Mouse (Mus musculus) spleen, embryonic (tissue): Measurements from ENCODE around the gene Tnfrsf17.
"Not testable (repeated sequence)": the region's sequence is repeated elsewhere in the genome, so short reads cannot be mapped to it uniquely, and the experiment has no call there.

Experiments
- CTCF ChIA-PET: fragments of 350-600 bp; sonication (Branson Sonifier 250); formaldehyde crosslinking; loops from one replicate; lab custom pipeline; 2022; lab: Charles Lee

Gene Tnfrsf17

DNA sequence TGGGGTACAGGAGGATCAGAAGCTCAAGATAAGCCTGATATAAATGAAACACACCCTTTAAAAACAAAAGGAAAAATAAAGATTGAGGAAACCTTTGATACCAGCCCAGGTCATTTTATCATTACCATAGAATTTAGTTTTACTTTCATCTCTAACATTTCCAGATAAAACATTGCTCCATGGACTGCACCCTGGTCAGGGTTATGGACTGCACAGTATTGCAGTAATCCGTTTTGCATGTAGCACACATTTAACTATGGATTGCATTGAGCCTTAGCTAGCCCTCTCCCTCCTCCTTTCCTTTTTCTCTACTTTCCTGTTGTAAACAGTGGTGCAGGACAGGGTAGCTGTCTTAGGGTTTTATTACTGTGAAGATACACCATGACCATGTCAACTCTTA lies 17.4 kb downstream of the Tnfrsf17 start:
- CTCF ChIA-PET, result no interaction called here

DNA sequence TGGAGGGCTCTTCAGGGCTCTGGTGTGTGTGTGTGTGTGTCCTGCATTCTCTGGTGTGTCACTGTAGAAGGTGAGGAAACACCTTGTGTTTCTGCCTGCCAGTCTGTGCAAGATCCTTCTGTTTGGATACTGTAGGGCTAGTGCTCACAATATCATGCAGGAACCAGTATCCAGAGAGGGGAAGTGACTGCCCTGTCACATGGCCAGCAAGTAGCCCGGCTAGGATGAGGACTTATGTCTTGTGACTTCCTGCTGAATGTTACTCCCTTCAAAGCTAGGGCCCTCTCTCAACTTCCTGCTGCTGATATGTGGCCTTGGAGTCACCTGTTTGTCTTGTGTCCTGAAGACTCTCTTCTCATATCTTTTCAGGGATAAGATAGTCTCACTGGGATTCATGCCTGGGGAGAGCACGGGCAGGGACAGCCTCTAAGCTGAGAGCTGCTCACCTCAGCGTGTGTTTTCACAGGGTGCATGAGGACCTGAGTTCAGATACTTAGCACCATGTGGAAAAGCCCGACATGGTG lies 29.7 kb downstream of the Tnfrsf17 start:
- CTCF ChIA-PET, result no interaction called here

DNA sequence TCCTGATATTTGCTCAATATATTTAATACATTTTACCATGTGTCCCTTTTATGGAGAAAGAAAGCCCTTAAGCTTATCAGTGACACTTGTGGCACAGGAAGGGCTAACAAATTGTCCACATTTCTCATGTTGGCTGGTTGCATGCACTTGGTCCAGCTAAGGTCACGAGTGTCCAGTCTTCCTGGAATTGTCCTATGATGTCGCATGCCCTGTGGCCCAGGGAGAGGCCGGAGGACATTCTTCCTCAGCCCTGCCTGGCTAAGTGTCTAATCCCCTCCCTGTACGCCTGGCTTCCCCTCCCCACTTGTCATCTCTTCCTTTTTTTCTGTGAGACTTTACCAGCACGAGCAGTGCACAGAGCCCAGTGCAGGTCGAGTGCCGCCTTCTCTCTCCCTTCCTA lies 38.3 kb downstream of the Tnfrsf17 start:
- CTCF ChIA-PET, result no interaction called here

DNA sequence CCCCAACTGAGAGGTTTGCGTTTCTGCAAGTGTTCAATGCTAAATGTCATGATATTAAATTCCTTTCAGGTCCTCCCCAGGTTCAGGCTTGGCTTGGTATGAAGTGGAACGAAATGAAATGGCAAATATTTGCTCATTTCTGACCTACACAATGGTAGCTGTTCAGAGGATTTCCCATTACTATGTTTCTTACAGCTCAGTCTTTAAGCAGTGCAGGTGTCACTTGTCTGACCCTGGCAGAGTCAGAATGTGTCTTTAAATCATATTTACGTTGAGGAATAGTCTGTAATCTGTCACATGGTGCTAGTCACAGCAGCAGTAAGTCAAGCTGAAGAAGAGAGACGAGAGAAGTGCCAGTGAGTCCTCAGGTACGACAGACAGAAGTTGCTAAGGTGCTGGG lies 45.6 kb downstream of the Tnfrsf17 start:
- CTCF ChIA-PET, result no interaction called here

- CTCF ChIA-PET, result no interaction called here
Observed at GRCm38 (mm10) chr16:11359919-11360318, 46.3 kb downstream of the Tnfrsf17 start.

DNA sequence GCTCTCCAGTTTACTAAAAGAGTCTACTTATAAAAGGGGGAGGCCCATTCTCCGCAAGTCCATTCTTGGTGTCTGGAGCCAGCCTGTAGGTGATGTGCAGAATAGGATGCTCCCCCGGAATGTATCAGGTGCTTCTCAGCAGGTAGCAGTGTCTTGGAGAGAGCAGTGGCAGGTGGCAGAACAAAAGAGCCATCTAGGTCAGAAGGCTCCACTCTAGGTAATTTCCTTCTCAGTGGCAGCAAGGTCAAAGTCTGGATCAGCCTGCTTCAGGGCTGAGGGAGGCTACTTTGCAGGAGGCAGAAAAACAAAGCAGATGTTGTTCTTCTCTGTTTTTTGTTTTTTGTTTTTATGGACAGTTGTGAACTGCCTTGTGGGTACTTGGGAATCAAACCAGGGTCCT lies 47.0 kb downstream of the Tnfrsf17 start:
- CTCF ChIA-PET, result not testable (repeated sequence)

GRCm38 (mm10) chr16:11365626-11366025 lies 52.0 kb downstream of the Tnfrsf17 start:
- CTCF ChIA-PET, result interaction anchor here (0.6 kb wide), 1 partner anchor 174 kb away, joined by 3 read pairs; no protein-coding TSS in a partner anchor

DNA sequence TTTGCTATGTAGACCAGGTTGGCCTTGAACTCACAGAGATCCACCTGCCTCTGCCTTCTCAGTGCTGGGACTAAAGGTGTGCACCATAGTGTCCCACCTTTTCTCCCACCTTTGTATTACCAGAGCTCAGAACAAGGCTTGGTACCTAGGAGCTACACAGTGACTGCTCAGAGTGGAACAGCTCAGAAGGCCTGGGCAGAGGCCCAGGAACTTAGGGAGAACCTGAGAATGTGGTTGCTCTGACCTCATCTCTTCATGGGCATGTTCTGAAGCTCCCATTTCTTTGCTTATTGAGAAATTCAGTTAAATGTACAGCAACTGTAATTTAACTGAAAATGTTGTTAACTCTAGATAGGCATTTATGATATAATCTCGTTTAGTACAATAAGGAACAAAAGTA lies 53.2 kb downstream of the Tnfrsf17 start:
- CTCF ChIA-PET, result no interaction called here

DNA sequence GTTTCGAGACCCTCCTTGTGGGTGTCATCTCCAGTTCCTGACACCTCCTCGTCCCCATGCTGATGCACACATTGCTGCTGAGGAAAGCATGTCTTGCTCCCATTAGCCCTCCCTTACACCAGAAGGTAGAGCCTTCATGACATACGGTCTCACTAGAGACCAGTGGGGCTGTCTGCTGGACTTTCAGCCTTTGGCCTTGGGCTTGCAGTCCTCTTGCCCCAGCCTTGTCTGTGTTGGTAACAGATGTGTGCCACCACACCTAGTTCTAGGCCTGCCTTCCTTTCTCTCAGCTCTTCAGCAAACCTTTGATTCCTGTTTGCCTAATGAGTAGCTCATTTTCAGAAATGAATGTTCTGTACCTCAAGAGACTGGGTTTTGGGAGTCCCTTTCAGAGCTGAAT lies 54.8 kb downstream of the Tnfrsf17 start:
- CTCF ChIA-PET, result no interaction called here

DNA sequence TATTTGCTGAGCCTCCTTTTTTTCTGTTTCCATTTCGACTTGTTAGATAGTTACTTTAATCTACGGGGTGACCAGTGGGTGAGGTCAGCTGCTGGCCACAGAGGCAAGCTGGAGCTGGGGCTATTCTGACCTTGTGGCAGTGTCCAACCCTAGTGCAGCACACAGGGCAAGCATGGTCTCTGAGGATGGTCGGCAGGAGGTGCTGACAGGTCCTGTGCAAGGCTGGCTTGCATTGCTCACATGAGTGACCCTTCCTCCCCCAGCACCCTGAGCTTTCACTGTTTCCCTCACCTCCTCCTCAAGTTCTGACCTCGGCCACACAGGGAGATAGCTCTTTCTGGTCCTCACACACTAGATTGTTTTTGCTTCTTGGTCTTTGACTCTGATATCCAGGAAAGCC lies 55.5 kb downstream of the Tnfrsf17 start:
- CTCF ChIA-PET, result no interaction called here

DNA sequence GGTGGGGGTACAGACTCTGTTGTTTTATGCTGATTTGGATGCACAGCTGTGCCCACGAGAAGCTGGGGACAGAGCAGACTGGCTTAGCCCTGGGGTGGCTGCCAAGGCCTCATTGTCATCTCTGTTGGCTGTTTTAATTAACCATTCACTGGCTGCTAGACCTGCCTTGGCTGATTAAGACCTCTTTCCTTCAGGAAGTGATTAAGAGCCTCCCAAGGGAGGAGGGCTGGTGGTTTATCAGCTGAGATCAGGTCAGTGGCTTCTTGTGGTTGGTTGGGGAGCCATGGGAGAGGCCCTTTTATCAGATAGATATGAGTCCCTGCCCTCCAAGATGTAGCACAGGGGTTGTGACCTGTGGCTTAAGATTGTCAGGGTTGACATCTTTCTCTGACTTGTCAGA lies 56.0 kb downstream of the Tnfrsf17 start:
- CTCF ChIA-PET, result no interaction called here
